Mouse (Mus musculus) forebrain, embryonic 15.5 days (tissue): Measurements from ENCODE around the gene Mrpl43. TPM values are rescaled to one million over a fixed set of nuclear protein-coding genes. Genes with fewer than 3 reads are reported as not detected.
"Not testable (repeated sequence)": the region's sequence is repeated elsewhere in the genome, so short reads cannot be mapped to it uniquely, and the experiment has no call there.

Source experiments
- ATAC-seq: fragments of 200-750 bp; cut with Nextera tagmentation; replicated peaks from 2 replicates; pipeline ENCODE4 v1.8.0; 2017; ENCODE audit warnings: mild to moderate bottlenecking, moderate TSS enrichment, moderate library complexity
- H3K27ac ChIP-seq: fragments of 300-500 bp; sonication (generic); replicated peaks from 2 replicates; pipeline ENCODE4 v1.5.1; 2015; ENCODE audit warnings: mild to moderate bottlenecking, inconsistent platforms
- H3K27me3 ChIP-seq: fragments of 300-500 bp; sonication (generic); 2 replicates; pipeline ENCODE4 v1.6.1; 2015; ENCODE audit warnings: inconsistent platforms
- H3K36me3 ChIP-seq: fragments of 300-500 bp; sonication (generic); 2 replicates; pipeline ENCODE4 v1.6.1; 2015; ENCODE audit warnings: mild to moderate bottlenecking, inconsistent platforms
- H3K4me1 ChIP-seq: fragments of 300-500 bp; sonication (generic); 2 replicates; pipeline ENCODE4 v1.6.1; 2015; ENCODE audit warnings: inconsistent platforms
- H3K4me2 ChIP-seq: fragments of 300-500 bp; sonication (generic); replicated peaks from 2 replicates; pipeline ENCODE4 v1.6.1; 2015; ENCODE audit warnings: mild to moderate bottlenecking, inconsistent platforms
- H3K4me3 ChIP-seq: fragments of 300-500 bp; sonication (generic); 2 replicates; pipeline ENCODE4 v1.5.1; 2015; ENCODE audit warnings: mild to moderate bottlenecking, inconsistent platforms
- H3K9ac ChIP-seq: fragments of 300-500 bp; sonication (generic); replicated peaks from 2 replicates; pipeline ENCODE4 v1.6.1; 2015; ENCODE audit warnings: mild to moderate bottlenecking, inconsistent platforms
- H3K9me3 ChIP-seq: fragments of 300-500 bp; sonication (generic); 2 replicates; pipeline ENCODE4 v1.6.1; 2016; ENCODE audit warnings: inconsistent platforms
- WGBS: fragments of 180-500 bp; shearing (Covaris S2); methylation state at CpG from one replicate; pipeline ENCODE4 v1.1.7; 2015; ENCODE audit warnings: mixed read lengths; 5-methylcytosine and 5-hydroxymethylcytosine counted together
- polyA plus RNA-seq: library from polyadenylated mRNA; unstranded; fragments of >200 nt; fragmentation: Nextera tagmentation; extraction: Ambion mirVana; gene quantifications from 2 replicates; pipeline ENCODE4 v1.2.1, GENCODE M21; 2015

Gene Mrpl43
- polyA plus RNA-seq, 1 experiment from 2014 or later: 87.1 TPM

- Histone ChIP-seq H3K4me2 (no peak overlapping the region), H3K27ac (no peak overlapping the region), H3K27me3 (peaks cover 8% of the 10 kb centered on the region), H3K4me1 (peaks cover 26% of the 10 kb centered on the region), H3K4me3 (no peak overlapping the region), H3K9ac (no peak overlapping the region), H3K9me3 (no peaks in the 10 kb centered on the region), H3K36me3 (no peaks in the 10 kb centered on the region)
- no peak for ATAC-seq
- 70% methylated on average over 11 of the region's 11 CpGs for WGBS
These were observed 38.2 kb upstream of the Mrpl43 start for GRCm38 (mm10) chr19:45044389-45044927.

- Histone ChIP-seq H3K4me3 (no peak overlapping the region), H3K4me2 (no peak overlapping the region), H3K9me3 (no peaks in the 10 kb centered on the region), H3K4me1 (no peaks in the 10 kb centered on the region), H3K36me3 (no peaks in the 10 kb centered on the region), H3K27me3 (peaks cover under 1% of the 10 kb centered on the region), H3K27ac (no peak overlapping the region), H3K9ac (no peak overlapping the region)
- ATAC-seq: no peak
- 61% methylated on average over 13 of the region's 13 CpGs for WGBS
These were observed 34.0 kb upstream of the Mrpl43 start for GRCm38 (mm10) chr19:45040214-45040613.

- 93% methylated on average over 7 of the region's 7 CpGs for WGBS
- H3K9ac ChIP-seq, H3K36me3 ChIP-seq, H3K27ac ChIP-seq, H3K4me1 ChIP-seq, H3K9me3 ChIP-seq, H3K4me2 ChIP-seq, H3K4me3 ChIP-seq, ATAC-seq, H3K27me3 ChIP-seq: not testable (repeated sequence)
These were observed 32.0 kb upstream of the Mrpl43 start for GRCm38 (mm10) chr19:45038198-45038597.

DNA sequence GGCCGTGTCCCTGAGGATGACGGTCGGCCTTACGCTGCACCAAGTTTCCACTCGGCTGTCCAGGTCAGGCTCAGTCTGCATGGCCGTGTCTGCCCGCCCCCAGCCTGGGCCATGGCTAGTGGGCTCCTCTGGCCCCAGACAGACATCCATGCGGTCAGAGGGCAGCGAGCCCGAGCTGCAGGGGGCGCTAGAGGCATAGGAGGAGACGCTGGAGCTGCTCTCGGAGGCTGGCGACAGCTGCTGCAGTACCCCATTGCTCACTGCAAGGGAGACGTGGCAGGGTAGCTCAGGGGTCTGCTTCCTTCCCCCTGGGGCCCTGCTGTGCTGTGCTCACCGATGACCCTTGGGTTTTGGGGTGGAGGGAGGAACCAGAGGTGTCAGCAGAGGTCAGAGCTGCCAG lies 30.6 kb upstream of the Mrpl43 start:
- Histone ChIP-seq H3K27ac (no peak overlapping the region), H3K4me1 (no peaks in the 10 kb centered on the region; the same call in 1 of the 2 replicates), H3K9me3 (no peaks in the 10 kb centered on the region), H3K9ac (no peak overlapping the region), H3K27me3 (no peaks in the 10 kb centered on the region; the same call in 1 of the 2 replicates), H3K4me2 (no peak overlapping the region), H3K4me3 (no peak overlapping the region), H3K36me3 (no peaks in the 10 kb centered on the region)
- WGBS: 33% methylated on average over 16 of the region's 16 CpGs
- ATAC-seq: no peak

DNA sequence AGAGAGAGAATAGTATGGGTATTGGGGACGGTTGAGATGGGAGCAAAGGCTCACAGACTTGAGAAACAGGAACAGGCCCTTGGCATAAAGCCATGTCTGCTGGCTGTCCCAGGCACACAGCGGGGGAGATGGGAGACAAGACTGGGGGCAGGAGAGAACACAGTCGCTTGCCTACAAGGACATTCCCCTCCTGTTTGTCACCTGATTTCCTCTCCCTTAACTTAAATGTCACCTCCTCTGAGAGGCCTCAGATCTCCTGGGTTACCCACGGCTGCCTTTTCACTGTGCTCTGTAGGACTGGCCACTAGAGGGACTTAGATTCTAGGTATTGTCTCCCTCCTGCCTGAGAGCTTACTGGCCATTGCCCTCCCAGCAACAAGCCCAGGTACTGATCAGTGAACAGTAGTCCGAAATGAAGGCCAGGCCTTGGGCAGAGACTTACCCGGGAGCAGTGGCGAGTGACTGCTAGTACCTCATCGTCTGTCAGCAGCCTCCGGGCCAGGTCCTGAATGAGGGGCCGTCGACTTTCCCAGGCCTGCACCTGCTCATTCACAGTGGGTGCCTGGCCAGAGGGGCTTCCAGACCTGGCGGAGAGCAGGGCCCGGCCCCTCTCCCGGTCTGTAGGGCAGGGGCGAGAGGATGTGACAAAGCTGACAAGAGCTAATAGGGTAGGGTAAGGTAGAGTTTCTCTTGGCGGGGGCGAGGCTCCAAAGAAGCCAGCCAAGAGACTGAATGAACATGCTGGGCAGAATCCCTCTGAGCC lies 26.5 kb upstream of the Mrpl43 start:
- Histone ChIP-seq H3K4me3 (no peak overlapping the region), H3K4me1 (peaks cover 9% of the 10 kb centered on the region), H3K36me3 (0 out of 2 replicates have a peak, but pooled peaks cover under 1% of the 10 kb centered on the region), H3K9ac (no peak overlapping the region), H3K9me3 (no peaks in the 10 kb centered on the region), H3K4me2 (no peak overlapping the region), H3K27me3 (no peaks in the 10 kb centered on the region), H3K27ac (no peak overlapping the region)
- 51% methylated on average over 17 of the region's 17 CpGs for WGBS
- no peak for ATAC-seq

DNA sequence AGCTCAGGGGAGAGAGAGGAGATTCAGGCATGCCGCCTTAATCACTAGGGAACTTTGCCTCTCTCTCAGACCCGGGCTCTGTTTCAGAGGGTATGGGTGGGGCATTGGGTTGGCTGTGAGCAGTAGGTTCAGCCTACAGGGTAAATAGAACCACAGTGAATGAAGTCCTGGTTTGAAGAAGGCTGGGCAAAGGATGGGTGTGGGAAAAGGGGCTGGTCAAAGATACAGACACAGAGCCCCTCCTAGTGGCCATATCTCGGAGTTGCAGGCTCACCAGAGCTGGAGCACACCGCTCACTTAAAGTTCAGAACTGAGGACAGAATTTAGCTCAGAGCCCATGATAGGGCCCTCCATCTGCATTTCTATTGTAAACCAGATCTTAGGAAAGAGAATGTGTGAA lies 25.5 kb upstream of the Mrpl43 start:
- H3K27ac ChIP-seq: no peak overlapping the region
- H3K27me3 ChIP-seq: no peaks in the 10 kb centered on the region
- H3K36me3 ChIP-seq: peaks cover 6% of the 10 kb centered on the region; the same call in 1 of the 2 replicates
- H3K4me1 ChIP-seq: peaks cover 9% of the 10 kb centered on the region
- H3K9ac ChIP-seq: no peak overlapping the region
- no peaks in the 10 kb centered on the region for H3K9me3 ChIP-seq
- WGBS: 13% methylated on average over 4 of the region's 4 CpGs
- peak; percentile 38; the same call in 1 of the 2 replicates for ATAC-seq
- no peak overlapping the region for H3K4me2 ChIP-seq
- no peak overlapping the region for H3K4me3 ChIP-seq

- H3K9ac ChIP-seq: no peak overlapping the region; the same call in 1 of the 2 replicates
- peaks cover 14% of the 10 kb centered on the region for H3K36me3 ChIP-seq
- peak overlapping the region; percentile 21; the same call in 1 of the 2 replicates for H3K4me3 ChIP-seq
- peak; percentile 49; the same call in 1 of the 2 replicates for ATAC-seq
- WGBS: 38% methylated on average over 20 of the region's 20 CpGs
- peak overlapping the region; percentile 39 for H3K4me2 ChIP-seq
- no peak overlapping the region for H3K27ac ChIP-seq
- H3K4me1 ChIP-seq: peaks cover 9% of the 10 kb centered on the region
- no peaks in the 10 kb centered on the region for H3K9me3 ChIP-seq
- no peaks in the 10 kb centered on the region for H3K27me3 ChIP-seq
These were observed 24.8 kb upstream of the Mrpl43 start for GRCm38 (mm10) chr19:45030746-45031693.

DNA sequence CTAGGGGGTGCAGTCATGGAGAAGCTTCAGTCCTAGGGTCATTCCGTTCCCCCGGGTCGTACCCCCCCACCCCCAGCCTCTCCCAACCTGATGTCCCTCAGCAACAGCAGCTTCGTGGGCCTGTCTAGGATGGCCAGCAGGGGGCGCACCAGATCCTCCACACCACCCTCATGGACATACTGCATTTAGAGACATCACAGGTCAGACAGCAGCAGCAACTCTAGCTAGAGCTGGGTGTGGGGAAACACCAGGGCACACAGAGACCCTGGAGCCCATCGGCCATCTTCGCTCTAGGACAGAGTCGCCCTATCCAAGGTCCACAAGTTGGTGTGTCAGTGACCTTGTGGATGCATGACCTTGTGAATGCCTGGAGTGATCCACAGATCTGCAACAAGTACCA lies 23.9 kb upstream of the Mrpl43 start:
- peaks cover 23% of the 10 kb centered on the region for H3K36me3 ChIP-seq
- 35% methylated on average over 8 of the region's 8 CpGs for WGBS
- no peak overlapping the region for H3K27ac ChIP-seq
- no peaks in the 10 kb centered on the region for H3K27me3 ChIP-seq
- no peak overlapping the region for H3K4me2 ChIP-seq
- ATAC-seq: no peak; the same call in 1 of the 2 replicates
- no peak overlapping the region for H3K4me3 ChIP-seq
- no peaks in the 10 kb centered on the region for H3K9me3 ChIP-seq
- peaks cover 9% of the 10 kb centered on the region for H3K4me1 ChIP-seq
- no peak overlapping the region for H3K9ac ChIP-seq

DNA sequence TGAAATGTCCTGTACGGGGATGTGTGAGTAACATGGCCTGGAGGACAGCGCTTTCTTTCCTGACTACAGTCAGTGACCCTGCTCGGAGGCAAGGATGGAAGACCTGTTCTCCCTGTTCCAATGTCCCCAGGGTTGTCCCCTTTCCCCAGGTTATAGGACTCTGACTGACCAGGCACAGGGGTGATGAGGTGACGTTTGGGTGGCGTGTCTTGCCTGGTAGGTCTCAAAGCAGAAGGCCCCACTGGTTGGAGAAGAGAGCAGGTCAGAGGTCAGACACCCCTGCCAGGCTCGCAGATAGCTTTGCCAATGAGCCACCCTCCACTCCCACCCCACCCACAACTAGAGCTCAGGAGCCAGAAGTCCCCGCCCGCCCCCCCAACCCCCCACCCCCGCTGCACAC lies 23.3 kb upstream of the Mrpl43 start:
- ATAC-seq: no peak
- no peak overlapping the region for H3K27ac ChIP-seq
- no peak overlapping the region for H3K4me3 ChIP-seq
- H3K4me1 ChIP-seq: peaks cover 9% of the 10 kb centered on the region
- H3K27me3 ChIP-seq: no peaks in the 10 kb centered on the region
- H3K4me2 ChIP-seq: no peak overlapping the region
- WGBS: 53% methylated on average over 8 of the region's 9 CpGs
- H3K9ac ChIP-seq: no peak overlapping the region
- no peaks in the 10 kb centered on the region for H3K9me3 ChIP-seq
- H3K36me3 ChIP-seq: peaks cover 27% of the 10 kb centered on the region

GRCm38 (mm10) chr19:45028746-45029145 lies 22.5 kb upstream of the Mrpl43 start:
- Histone ChIP-seq H3K4me1 (peaks cover 9% of the 10 kb centered on the region), H3K27me3 (no peaks in the 10 kb centered on the region), H3K9ac (no peak overlapping the region), H3K4me2 (no peak overlapping the region), H3K4me3 (no peak overlapping the region), H3K36me3 (peaks cover 33% of the 10 kb centered on the region), H3K27ac (no peak overlapping the region), H3K9me3 (no peaks in the 10 kb centered on the region)
- WGBS: 64% methylated on average over 19 of the region's 19 CpGs
- no peak for ATAC-seq

GRCm38 (mm10) chr19:45027848-45028247 lies 21.6 kb upstream of the Mrpl43 start:
- Histone ChIP-seq H3K9ac (no peak overlapping the region), H3K4me1 (peaks cover 9% of the 10 kb centered on the region), H3K36me3 (peaks cover 36% of the 10 kb centered on the region), H3K27me3 (no peaks in the 10 kb centered on the region), H3K27ac (no peak overlapping the region), H3K4me3 (no peak overlapping the region), H3K4me2 (no peak overlapping the region), H3K9me3 (no peaks in the 10 kb centered on the region)
- 76% methylated on average over 6 of the region's 6 CpGs for WGBS
- ATAC-seq: no peak
